Mouse (Mus musculus): Measurements from ENCODE around the gene Snx19.

The Snx19 gene

GRCm38 (mm10) chr9:30426882-30427632, at the start of gene Snx19:
Gene Snx19, plus strand, starts transcription at chr9:30427108.
- peak; percentile 72 for DNase-seq (ENCODE audit: low read depth, low spot score)

DNA sequence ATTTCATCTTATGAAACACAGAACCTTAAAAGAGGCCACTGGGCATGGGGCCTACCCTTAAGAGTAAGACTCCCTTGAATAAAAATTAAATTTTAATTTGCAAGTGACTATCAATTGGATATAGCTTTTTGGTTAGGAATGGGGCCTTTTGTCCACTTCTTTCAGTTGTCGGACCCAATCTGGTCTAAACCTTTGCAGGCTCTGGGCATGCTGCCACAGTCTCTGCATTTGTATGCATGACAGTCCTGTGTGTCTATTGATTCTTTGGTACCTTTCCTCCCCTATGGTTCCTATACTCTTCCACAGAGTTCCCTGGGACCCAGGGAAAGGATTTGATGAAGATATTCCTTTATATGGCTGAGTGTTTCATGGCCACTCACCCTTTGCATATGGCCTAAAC, 26.1 kb upstream of the Snx19 start:
- DNase-seq (ENCODE audit: low read depth, low spot score), result no peak

DNA sequence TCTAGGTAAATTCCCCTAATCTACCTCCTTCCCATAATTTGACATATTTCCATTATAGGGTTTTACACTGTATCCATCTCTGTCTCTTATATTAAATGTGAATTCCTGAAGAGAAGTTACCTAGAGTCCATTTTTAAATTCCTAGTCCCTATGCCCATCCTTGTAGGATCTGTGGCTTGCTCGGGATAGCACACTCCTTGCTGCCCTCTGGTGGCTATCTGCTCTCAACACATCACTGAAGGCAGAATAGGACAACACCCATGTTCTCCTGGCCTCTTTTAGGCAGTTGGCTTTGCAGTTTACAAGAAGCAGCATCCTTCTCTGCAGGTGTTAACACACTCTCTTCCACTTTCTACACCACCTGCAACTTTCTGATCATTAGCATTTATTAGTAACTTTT, 4.0 kb upstream of the Snx19 start:
- DNase-seq (ENCODE audit: low read depth, low spot score), result peak; percentile 43

- DNase-seq (ENCODE audit: low read depth, low spot score), result no peak
Observed at GRCm38 (mm10) chr9:30425178-30425577, 1.7 kb upstream of the Snx19 start.

DNA sequence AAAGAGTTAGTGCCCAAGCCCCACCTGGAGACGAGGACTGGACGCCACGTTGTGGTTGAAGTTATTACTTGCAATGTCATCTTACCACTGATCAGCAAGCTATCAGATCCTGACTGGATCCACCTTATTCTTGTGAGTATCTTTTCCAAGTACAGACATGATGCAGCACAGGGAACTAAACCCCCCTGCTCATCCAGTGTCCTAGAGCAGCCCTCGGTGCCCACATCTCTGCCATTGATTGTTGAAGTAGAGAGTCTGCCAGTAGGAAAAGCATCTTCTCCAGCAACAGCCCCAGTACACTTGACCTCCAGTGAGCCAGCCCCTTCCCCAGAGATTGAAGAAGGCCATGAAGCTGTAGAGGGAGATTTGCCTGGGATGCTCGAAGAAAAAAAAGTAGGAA, 1.3 kb downstream of the Snx19 start:
- no peak for DNase-seq (ENCODE audit: low read depth, low spot score)

DNA sequence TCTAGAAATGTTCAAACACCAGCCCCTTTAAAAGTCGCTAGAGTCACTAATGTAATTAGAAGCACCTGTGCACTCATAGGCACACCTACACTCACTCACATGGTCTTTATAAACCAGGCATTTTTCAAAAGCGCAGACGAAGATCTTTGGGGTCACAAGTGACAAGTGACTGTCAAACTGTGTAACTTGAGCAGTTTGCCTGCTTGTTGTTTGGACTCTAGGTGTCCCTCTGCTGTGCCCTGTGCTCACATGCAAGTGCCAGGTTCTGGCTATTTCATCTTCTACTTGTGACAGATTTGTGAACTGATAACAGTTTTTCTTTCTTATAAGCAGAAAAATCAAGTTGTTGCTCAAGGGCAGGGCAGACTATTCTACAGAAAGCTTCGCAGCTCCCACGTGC, 3.5 kb downstream of the Snx19 start:
- no peak for DNase-seq (ENCODE audit: low read depth, low spot score)

DNA sequence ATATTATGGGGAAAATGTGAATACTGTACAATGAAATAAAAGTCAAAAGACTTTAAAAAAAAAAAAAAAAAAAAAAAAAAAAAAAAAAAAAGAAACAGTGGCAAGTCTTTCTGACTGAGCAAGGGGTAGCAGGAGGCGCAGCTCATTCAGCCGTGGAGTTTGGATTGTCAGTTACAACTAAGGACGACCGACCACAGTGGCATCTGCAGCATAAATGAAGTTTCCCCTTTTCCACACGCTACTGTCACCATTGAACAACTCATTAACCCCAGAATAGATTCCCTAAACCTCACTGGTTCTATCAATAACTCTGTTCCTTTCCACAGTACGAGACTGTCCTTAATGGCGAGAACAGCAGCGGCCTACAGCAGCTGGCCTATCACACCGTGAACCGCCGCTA, 5.0 kb downstream of the Snx19 start:
- no peak for DNase-seq (ENCODE audit: low read depth, low spot score)

- no peak for DNase-seq (ENCODE audit: low read depth, low spot score)
Observed at GRCm38 (mm10) chr9:30433914-30434313, 7.0 kb downstream of the Snx19 start.

GRCm38 (mm10) chr9:30435902-30436585, 9.1 kb downstream of the Snx19 start:
- no peak for DNase-seq (ENCODE audit: low read depth, low spot score)

DNA sequence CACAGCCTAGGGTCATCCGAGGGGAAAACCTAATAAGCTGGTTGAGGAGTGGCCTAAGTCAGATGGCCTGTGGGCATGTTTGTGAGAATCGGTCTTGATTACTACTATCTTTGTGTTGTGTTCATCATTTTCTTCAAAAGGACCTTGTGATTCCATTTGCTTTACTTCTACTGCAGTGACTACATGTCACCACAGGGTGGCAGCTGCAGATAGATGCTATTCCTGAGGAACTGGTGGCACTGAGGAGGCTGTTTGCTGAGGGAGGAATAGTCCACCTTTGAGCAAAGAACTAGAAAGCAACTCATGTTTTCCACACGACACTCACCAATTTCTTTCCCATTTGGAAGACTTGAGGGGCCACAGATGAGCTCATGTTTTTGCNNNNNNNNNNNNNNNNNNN, 11.6 kb downstream of the Snx19 start:
- DNase-seq (ENCODE audit: low read depth, low spot score), result no peak

DNA sequence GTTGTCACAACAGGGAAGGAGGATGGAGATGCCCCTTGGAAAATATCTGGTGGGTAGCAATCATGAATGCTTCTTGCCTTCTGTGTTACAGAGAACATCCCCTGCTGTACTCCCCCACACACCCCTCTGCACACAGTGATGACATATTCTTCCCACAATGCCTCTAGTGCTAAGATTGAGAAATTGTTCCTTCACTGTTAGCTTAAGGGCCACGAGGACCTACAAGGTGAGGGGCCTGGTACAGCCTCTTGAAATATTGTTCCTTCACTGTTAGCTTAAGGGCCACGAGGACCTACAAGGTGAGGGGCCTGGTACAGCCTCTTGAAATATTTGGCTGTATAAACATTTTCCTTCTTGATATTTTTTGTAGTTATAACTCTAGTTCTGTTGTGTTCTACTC, 14.9 kb downstream of the Snx19 start:
- DNase-seq (ENCODE audit: low read depth, low spot score), result no peak

- DNase-seq (ENCODE audit: low read depth, low spot score), result no peak
Observed at GRCm38 (mm10) chr9:30445232-30446085, 18.6 kb downstream of the Snx19 start.

DNA sequence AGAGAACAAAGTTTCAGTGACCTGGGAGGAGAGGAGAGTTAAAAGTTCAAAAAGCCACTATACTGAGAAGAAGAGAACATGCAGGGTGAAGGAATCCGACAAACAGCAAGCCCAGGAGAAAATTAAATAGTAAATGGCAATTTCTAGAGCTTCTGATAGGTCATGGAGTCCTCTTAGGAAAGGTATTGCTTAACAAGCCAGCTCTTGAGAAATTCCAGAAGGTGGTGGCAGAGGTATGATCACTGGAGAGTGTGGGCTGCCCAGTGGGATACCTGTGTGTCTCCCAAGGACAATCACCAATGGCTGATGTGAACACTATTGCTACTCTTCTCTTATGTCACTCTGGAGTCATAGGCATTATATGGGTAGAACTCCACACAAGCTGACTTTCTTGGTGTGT, 19.2 kb downstream of the Snx19 start:
- no peak for DNase-seq (ENCODE audit: low read depth, low spot score)

DNA sequence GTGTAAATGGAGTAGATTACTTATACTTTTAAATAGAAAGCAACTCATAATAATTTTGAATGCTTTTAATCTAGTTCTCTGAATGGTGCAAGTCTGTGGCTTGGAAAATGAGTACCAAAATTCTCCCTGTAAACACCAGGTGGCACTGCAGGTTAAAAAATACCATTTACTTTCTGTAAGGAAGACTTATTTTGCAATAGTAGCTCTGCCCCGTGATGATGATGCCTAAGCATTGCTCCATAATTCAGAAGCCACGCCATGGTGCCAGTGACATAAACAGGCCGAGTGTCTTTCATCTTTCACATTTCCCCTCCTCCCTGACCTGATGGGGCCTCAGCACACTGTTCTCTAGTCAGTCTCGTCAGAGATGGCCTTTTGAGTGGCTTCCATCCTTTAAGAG, 21.6 kb downstream of the Snx19 start:
- no peak for DNase-seq (ENCODE audit: low read depth, low spot score)

DNA sequence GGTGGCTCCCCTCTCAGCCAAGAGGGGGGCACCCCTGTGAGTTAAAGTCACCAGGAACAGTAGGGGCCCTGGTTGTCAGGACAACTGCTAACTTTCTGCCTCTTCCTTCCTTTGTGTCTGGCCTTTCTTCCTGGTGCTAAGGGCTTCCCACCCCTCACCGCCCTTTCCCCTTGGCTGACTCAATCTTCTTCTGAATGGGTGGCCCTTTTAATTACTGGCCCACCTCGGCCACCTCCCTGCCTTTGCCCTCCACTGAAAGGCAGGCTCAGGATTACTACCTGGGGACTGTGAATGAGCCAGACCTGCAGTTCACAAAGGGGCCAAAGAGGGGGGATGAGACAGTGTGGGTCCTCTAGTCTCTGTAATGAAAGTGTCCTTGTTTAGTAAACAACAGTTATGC, 23.0 kb downstream of the Snx19 start:
- DNase-seq (ENCODE audit: low read depth, low spot score), result no peak

DNA sequence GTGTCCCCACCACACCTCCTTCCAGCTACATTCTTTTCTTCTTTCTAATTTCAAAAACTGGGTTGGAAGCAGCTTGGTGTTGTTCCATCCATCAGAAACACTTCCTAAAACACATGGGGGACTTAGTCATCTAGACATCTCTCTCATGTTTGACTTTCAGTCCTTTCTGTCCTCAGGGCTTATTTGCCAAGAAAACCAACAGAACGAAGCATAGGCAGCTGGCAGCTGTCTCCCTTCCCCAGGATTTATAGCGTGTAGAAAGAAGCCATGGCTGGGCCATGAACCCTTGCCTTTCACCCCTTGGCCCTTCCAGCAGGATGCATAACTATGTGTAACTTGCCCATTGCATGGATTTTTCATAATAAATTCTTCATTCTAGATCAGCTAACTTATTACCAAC, 23.9 kb downstream of the Snx19 start:
- DNase-seq (ENCODE audit: low read depth, low spot score), result no peak

DNA sequence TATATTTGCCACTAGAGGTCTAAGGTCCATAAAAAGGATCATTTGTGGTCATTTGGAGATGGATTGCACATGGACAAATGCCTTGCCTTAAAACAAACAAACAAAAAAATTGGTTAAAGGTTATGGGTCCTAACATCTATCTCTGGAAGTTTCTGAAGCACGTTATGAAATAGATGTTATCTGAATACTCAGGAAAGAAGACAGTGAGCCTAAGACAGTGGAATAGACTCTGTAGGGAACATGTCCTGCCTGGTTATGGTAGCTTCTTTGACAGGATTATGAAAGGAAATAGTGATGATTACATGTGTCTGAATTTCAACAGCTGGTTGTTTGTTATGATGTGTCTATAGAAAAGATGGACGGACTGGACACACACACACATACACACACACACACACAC, 27.6 kb downstream of the Snx19 start:
- DNase-seq (ENCODE audit: low read depth, low spot score), result no peak

DNA sequence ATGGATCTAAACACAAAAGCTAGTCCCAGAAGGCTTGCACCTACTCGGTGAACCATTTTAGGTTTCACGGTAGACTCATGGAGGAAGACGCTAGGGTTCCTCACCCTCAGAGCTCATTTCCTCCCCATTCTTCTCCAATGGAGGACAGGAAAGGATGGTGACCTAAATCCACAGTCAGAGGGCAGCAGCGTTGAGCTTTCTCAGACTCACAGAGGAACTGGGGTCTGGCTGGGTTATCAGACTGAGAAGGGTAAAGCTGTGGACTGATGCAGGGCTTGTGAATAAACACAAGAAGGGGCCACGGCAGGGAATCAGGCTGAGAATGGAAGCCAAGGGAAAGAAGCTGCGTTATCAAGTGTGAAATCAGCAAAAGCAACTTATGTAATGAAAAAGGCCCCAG, 29.3 kb downstream of the Snx19 start:
- DNase-seq (ENCODE audit: low read depth, low spot score), result no peak

GRCm38 (mm10) chr9:30460501-30460900, 33.6 kb downstream of the Snx19 start:
- no peak for DNase-seq (ENCODE audit: low read depth, low spot score)

DNA sequence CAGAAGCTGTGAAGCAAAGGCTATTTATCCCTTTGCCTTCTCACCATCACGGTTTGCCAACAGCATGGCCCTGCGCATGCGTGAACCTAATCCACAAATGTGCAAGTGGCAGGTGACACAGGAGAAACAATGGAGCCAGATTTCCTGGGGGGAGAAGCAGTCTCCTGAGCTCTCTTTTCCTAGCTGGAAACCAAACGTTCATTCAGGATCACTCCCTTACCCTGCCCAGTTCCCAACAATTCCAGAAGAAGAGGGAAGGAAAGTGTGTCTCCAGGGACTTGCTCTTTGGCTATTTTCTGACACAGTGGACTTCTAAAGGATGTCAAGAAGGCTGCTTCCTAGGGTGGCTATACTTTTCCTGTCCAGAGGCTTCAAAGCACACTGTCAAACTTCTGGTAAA, 37.8 kb downstream of the Snx19 start:
- no peak for DNase-seq (ENCODE audit: low read depth, low spot score)

GRCm38 (mm10) chr9:30480043-30480442, 53.1 kb downstream of the Snx19 start:
- no peak for DNase-seq (ENCODE audit: low read depth, low spot score)

DNA sequence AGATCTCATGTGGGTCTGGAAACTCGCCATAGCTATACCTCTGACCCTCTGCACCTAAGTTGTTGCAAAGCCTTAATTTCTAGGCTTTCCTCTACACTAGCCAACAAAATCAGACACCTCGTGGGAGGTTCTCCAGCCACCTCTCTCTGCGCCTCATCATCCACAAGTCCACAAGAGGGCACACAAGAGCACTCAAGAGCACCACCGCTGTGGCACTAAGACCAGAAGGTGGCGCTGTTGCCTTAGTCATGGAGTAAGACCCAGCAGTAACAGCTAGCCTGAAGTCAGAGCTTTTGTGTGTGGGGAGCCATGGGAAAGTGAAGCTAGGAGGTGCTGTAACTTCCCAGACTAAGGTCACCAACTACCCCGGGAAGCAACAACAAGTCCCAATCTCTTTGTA, 53.6 kb downstream of the Snx19 start:
- peak; percentile 99 for DNase-seq (ENCODE audit: low read depth, low spot score)

DNA sequence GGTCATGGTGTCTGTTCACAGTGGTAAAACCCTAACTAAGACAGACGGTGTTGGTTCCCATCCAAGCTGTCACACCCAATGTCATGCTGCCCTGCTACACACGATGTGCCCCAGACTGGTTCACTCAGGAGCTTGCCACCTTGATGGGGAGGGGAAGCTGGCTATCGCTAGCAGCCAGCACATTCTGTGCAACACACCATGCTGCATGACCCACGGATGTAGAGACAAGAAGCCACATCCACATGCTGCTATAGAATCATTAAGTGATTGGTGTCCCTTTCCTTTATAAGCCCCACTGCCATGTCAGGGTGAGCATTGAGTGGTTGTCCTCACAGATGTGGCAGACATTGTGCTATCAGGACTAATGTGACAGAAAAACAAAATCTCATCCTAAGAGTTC, 55.2 kb downstream of the Snx19 start:
- no peak for DNase-seq (ENCODE audit: low read depth, low spot score)
